Mouse (Mus musculus) layer of hippocampus, adult 9-11 months (tissue): ENCODE measurements at regions not wholly inside any gene's neighbourhood (a gene's known extent, or its start where the extent isn't known, plus 50 kb on each side); places are given as distances from the start of the nearest gene placed in this dataset.

Source experiments
- DNase-seq: peaks from one replicate; pipeline ENCODE4 v3.0.0; 2022

GRCm38 (mm10) chr16:30818541-30819120 lies 219.1 kb downstream of the Fam43a start:
- DNase-seq: no peak

- DNase-seq: no peak
Measured at GRCm38 (mm10) chr16:30819342-30819741, 219.8 kb downstream of the Fam43a start.

GRCm38 (mm10) chr16:30820234-30820633 lies 220.7 kb downstream of the Fam43a start:
- no peak for DNase-seq

DNA sequence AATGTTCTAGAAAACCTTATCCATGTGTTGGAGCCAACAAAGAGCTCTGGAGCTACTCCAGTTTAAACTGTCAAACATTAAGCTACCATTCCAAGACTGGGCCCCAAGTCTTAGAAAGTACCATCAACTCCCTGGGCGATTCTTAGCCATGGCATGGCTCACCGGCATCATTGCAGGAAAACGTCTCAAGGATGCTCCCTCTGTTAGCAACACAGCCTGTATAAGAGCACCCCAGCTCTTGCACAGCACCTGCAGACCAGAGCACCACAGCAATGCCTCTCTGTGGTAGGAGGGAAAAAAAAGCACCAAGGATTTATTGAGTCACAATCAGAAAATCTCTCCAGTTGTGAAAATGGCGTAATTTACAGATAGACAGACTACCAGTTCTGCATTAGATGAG lies 221.2 kb downstream of the Fam43a start:
- no peak for DNase-seq

DNA sequence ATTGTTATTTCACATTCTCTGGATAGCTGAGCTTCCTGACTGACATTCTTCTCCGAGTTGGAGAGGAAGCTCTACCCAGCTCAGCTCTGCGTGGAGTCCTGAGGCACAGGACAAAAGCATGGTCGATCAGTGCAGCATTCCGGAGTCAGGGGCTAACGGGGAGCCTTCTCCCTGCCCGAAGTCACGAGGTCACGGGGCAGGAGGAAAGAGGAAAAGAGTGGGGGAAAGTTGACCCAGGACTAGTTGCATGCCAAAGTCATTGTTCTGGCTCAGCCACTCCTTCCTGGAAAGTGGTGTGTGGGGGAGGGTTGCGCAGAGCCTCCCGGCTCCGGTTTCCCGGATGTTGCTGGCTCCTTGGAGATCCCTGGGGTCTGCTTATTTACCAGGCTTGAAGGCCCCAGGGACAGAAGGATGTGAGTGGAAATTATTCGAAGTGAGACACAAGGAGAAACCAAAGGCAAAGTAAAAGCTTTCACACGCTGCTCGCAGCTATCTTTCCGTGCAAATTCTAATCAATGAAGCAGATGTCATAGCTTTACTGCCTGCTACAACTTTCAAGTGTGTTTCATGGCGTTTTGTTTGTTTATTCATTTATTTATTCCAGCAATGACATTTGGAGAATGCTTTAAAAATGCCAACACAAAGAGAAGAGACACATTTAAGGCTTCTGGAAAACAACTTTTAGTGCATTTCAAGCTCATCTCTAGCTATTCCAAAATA lies 221.8 kb downstream of the Fam43a start:
- DNase-seq: no peak

DNA sequence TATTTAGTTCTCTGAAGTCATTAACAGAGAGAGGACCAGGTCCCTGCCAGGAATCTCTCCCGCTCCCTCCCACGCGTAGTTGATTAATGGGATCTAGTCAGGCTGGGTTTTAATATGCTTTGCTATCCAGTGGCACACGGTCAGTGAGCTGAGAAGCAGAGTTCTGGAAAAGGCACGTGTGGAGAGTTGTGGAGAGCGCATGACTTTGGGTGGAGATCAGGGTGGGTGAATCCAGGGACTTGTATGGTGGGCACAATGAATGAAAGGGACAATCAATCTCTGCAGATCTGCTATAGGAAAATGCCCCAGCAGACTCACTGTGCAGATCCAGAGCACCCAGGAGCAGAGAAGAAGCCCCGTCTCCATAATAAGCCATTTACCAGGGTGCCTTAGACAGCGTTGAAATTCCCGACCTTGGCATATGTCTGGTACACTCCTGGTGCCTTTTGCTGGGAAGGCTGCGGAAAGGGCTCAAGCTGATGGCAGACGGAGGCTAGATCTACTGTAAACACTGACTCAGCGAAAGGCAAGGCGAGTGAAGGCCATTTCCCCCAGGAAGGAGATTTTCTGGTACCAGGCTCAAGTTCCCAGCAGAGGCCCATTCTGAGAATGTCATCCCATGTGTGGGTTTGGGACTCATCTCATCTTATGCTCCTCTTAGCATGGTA lies 222.5 kb downstream of the Fam43a start:
- DNase-seq: peak; percentile 18

DNA sequence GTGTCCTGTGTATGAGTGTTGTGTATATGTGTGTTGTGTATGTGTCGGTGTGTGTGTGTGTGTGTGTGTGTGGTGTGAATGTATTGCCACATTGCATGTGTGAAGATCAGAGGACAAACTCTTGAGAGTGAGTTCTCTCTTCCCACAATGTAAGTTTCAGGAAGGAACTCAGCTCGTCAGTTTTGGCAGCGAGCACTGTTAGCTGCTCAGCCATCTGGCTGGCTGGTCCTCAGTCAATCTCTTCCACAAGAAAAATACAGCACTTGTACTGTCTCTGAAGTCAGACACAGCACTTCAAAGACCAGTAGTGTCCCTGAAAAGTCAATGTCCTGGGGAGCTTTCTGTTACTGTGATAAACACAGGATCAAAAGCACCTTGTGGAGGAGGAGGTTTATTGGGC lies 226.6 kb downstream of the Fam43a start:
- DNase-seq: peak; percentile 55

DNA sequence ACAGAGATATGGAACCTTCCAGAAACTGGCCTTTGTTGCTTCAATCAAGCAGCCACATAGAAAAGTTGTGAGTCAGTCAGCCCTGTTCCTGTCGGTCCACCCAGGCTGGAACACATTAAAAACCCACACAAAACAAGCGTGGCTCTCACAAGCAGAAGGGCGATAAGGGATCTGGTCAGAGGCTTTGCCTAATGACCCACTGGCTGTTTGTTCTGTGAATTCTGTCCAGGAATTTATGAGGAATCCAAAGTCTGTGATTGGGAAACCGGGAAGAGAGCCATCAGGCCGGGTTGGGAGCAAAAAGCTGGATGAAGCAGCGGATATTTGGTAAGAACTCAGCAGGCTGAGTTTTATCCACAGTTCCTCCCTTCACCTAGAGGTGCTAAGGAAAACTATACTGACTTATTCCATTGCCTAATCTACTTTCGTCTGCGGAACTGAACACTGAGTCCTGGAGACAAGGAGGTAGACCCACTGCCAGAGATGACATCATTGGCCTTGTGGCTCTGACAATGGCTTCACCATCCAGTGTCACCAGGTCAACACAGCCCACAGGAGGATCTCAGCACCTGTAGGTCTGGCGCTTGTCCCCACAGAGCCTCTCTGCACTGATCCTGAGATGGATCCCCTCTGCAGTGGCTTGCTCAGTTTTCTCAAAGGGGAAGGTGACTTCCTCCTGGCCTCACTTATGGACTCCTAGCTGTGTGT lies 228.5 kb downstream of the Fam43a start:
- no peak for DNase-seq

DNA sequence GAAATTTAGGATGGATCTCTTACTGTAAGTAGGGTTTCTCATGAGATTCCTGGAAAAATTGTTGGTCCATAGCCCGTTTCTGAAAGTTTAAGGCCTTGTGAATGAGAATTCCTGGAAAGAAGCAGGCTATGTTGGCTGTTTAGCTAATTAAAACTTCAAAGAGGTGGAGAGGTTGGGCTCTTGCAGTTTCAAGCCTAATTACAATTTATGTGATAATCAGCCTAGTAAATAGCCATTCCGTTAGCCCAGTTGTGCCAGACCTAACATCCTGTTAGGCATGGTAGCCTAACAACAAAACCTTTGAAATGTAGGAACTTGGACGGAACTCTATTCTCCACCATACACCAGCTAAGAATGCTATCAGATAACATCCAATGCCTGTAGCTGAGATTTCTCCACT lies 235.0 kb downstream of the Fam43a start:
- DNase-seq: no peak

DNA sequence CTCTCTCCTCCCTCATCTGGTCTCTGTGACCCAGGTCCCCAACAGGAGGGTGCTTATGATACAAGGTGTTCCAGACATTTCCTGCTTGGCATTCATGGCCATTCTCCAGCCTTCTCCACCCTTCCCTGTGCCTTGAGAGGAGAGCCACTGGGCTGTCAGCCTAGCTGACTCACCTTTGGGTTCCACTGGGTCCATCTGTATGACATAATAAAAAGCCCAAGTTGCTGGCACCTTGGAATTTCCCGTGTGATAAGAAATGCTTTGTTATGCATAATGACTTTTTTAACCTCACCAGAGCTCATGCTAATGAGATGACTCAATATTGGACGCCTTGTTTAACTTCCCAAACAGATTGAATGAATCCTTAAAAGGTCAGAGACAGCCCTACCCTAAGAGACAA lies 236.2 kb downstream of the Fam43a start:
- no peak for DNase-seq

DNA sequence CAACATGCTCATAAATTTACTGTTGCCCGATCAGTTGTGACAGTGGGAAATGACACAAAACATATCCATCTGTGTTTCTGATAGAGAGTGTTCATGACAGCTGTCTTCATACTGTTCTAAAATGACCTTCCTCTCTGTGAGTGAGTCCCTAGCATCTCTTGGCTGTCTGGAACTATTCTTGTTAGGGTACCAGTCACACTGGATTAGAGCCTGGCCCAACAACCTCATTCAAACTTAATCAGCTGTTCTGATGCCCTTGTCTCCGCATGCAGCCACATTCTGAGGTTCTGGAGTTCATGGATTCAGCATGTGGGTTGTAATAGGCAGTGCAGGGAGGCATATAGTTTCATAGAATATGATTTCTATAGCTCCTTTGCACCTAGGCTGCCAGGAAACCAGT lies 238.4 kb downstream of the Xxylt1 start:
- DNase-seq: no peak

GRCm38 (mm10) chr16:30852595-30852994 lies 228.6 kb downstream of the Xxylt1 start:
- no peak for DNase-seq

DNA sequence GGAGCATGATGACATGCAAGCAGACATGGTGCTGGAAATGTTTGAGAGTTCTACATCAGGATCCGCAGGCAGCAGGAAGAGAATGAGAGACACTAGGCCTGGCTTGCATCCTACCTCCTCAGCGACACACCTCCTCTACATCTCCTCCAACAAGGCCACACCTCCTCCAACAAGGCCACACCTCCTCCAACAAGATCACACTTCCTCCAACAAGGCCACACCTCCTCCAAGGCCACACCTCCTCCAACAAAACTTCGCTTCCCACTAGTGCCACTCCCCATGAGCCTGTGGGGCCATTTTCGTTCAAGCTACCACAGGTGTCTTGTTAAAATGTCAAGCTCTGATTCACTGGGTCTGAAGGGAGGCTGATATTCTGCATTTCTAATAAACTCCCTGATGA lies 226.5 kb downstream of the Xxylt1 start:
- no peak for DNase-seq

DNA sequence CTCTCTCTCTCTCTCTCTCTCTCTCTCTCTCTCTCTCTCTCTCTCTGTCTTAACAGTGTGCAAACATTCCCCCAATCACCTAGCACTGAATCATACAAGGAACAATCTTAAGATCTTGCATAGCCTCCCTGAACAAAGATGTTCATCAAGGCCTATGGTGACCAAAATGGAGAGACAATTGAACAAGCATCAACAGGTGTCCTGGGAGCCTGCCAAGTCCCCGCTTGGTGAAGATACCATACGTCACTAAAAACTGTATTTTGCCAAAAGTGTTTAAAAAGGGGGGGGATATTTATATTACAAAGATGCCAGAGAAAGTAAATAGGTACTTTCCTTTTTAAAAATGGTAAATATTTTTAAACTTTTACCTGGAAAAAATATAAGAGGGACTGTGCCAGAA lies 223.6 kb downstream of the Xxylt1 start:
- no peak for DNase-seq

- DNase-seq: no peak
Measured at GRCm38 (mm10) chr16:30869136-30869909, 211.9 kb downstream of the Xxylt1 start.

GRCm38 (mm10) chr16:30870110-30870509 lies 211.1 kb downstream of the Xxylt1 start:
- no peak for DNase-seq

GRCm38 (mm10) chr16:30870676-30871075 lies 210.6 kb downstream of the Xxylt1 start:
- no peak for DNase-seq

- no peak for DNase-seq
Measured at GRCm38 (mm10) chr16:30872147-30872546, 209.1 kb downstream of the Xxylt1 start.

- DNase-seq: no peak
Measured at GRCm38 (mm10) chr16:30873493-30874211, 207.6 kb downstream of the Xxylt1 start.

DNA sequence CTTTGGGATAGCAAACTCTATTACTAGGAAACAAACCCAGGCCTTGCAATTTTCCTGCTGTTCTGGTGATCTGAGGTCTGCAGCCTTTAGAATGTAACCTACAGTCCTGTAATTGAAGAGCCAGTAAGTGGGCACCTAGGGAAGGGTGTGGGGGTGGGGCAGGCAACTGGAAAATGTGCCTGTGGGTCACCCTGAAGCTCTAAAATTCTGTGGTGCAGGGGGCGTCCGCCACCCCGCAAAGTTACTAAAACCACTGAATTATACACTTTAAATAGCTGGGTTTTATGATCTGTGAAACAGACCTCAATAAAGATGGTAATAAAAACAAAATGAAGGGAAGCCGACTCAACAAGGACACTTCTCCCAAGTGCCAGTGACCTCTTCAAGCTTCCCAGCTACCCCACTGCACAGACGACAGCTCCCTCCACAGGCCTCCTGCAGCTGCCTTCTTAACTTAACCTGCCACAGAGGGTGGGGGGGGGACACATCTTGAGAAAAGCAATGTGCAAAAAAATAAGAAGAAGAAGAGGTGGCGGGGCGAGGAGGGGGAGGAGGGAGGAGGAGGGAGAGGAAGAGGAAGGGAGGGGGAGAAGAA lies 205.9 kb downstream of the Xxylt1 start:
- DNase-seq: no peak

GRCm38 (mm10) chr16:30878821-30879220 lies 202.4 kb downstream of the Xxylt1 start:
- DNase-seq: no peak

GRCm38 (mm10) chr16:30879878-30880277 lies 201.4 kb downstream of the Xxylt1 start:
- no peak for DNase-seq
